In the genomic region with DNA sequence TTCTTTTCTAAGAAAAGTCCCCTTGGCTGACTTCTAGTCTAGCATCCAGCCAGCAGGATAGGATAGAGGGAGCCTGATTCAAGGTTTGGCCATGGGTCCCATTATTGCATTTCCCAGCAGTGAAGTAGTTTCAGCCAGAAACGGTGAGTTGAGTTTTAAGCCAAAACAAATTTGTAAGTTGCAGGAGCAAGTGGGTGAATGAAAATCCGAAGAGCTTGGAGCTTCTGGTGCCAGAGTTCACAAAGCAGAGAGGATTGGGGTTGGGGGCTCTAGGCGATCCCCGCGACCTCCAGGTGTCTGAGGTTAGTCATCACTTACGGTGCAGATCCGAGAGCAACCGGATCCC, we compare ENCODE assay signal across 10 mouse cellular contexts. TPM values are rescaled to one million over a fixed set of nuclear protein-coding genes. Genes with fewer than 3 reads are reported as not detected.
DNase-seq lines count a peak whose midpoint lies in the region; ATAC-seq lines count a peak whose summit lies in the region.
"Had no signal": no experiment of that assay in that cellular context is flagged by ENCODE, and none has a peak within 500 bp of the region (broad histone marks: within the 10 kb centered on the region; RNA-seq: fewer than 3 reads in every experiment).

No protein-coding gene starts in this region.

- intact Hi-C loops in heart, postnatal 25 days (cut with DNase I), result no loop called here

- peaks cover 12% of the 10 kb centered on the region for H3K4me1 ChIP-seq in heart, embryonic 16.5 days (ENCODE audit: control insufficient read depth, insufficient read depth, low read length)
- H3K4me1 ChIP-seq in embryonic facial prominence, embryonic 12.5 days, result peaks cover 15% of the 10 kb centered on the region
- peaks cover 10% of the 10 kb centered on the region for H3K4me1 ChIP-seq in hindbrain, embryonic 14.5 days (replicated peaks; ENCODE audit: control insufficient read depth, insufficient read depth, low read length)
- H3K4me1 ChIP-seq in midbrain, embryonic 16.5 days (ENCODE audit: control insufficient read depth, insufficient read depth, low read length), result peaks cover 19% of the 10 kb centered on the region

- DNase-seq in heart, postnatal 25 days (ENCODE audit: low spot score), result no peak
- DNase-seq in hindbrain, embryonic 14.5 days (ENCODE audit: low spot score), result no peak
- DNase-seq in layer of hippocampus, postnatal 14 days (ENCODE audit: low spot score in 2 of 2), result no peak
- DNase-seq in spleen, postnatal 10 days (ENCODE audit: low spot score in 2 of 2), result no peak
- no peak for DNase-seq in adrenal gland, postnatal 14 days

- H3K9me3 ChIP-seq in heart, embryonic 16.5 days (replicated peaks; ENCODE audit: control insufficient read depth, low read length), result peaks cover 4% of the 10 kb centered on the region
- no peaks in the 10 kb centered on the region for H3K9me3 ChIP-seq in embryonic facial prominence, embryonic 12.5 days
- peaks cover 14% of the 10 kb centered on the region for H3K9me3 ChIP-seq in hindbrain, embryonic 14.5 days (ENCODE audit: control insufficient read depth, low read length)
- peaks cover 4% of the 10 kb centered on the region for H3K9me3 ChIP-seq in midbrain, embryonic 16.5 days (replicated peaks; ENCODE audit: control insufficient read depth, low read length, poor library complexity, severe bottlenecking)

- H3K9ac ChIP-seq in heart, embryonic 16.5 days (ENCODE audit: low read length), result no peak overlapping the region
- peak overlapping the region; percentile 59 for H3K9ac ChIP-seq in embryonic facial prominence, embryonic 12.5 days
- peak overlapping the region; percentile 47; the same call in 1 of the 2 replicates for H3K9ac ChIP-seq in hindbrain, embryonic 14.5 days
- no peak overlapping the region for H3K9ac ChIP-seq in midbrain, embryonic 16.5 days (ENCODE audit: low read depth, low read length)

- no peak for ATAC-seq in heart, embryonic 16.5 days (replicated peaks; ENCODE audit: extremely low read depth, insufficient read depth, low FRiP score)
- ATAC-seq in embryonic facial prominence, embryonic 12.5 days (ENCODE audit: insufficient number of reproducible peaks, insufficient read depth, low FRiP score, low TSS enrichment), result no peak
- no peak for ATAC-seq in hindbrain, embryonic 14.5 days (ENCODE audit: low FRiP score)
- no peak for ATAC-seq in midbrain, embryonic 16.5 days

- WGBS in heart, embryonic 16.5 days, result 2% methylated on average over 8 of the region's 8 CpGs
- under 1% methylated on average over 8 of the region's 8 CpGs for WGBS in embryonic facial prominence, embryonic 12.5 days
- WGBS in hindbrain, embryonic 14.5 days, result 0% methylated on average over 8 of the region's 8 CpGs
- WGBS in midbrain, embryonic 16.5 days, result under 1% methylated on average over 8 of the region's 8 CpGs

- H3K36me3 ChIP-seq in heart, embryonic 16.5 days (ENCODE audit: control insufficient read depth, insufficient read depth), result no peaks in the 10 kb centered on the region
- H3K36me3 ChIP-seq in embryonic facial prominence, embryonic 12.5 days, result no peaks in the 10 kb centered on the region
- no peaks in the 10 kb centered on the region for H3K36me3 ChIP-seq in hindbrain, embryonic 14.5 days (replicated peaks; ENCODE audit: control insufficient read depth, insufficient read depth)
- no peaks in the 10 kb centered on the region for H3K36me3 ChIP-seq in midbrain, embryonic 16.5 days (ENCODE audit: control insufficient read depth, insufficient read depth, low read length)
- H3K36me3 ChIP-seq: G1E had no signal

- H3K27me3 ChIP-seq in heart, embryonic 16.5 days (ENCODE audit: control insufficient read depth, insufficient read depth, low read length), result peaks cover 69% of the 10 kb centered on the region
- H3K27me3 ChIP-seq in embryonic facial prominence, embryonic 12.5 days, result peaks cover 65% of the 10 kb centered on the region
- H3K27me3 ChIP-seq in hindbrain, embryonic 14.5 days (ENCODE audit: control insufficient read depth, insufficient read depth, low read length), result peaks cover 70% of the 10 kb centered on the region
- H3K27me3 ChIP-seq in midbrain, embryonic 16.5 days (ENCODE audit: control insufficient read depth, insufficient read depth, low read depth, low read length), result peaks cover 32% of the 10 kb centered on the region

- no peak overlapping the region for H3K27ac ChIP-seq in heart, embryonic 16.5 days (ENCODE audit: low read length)
- H3K27ac ChIP-seq in embryonic facial prominence, embryonic 12.5 days, result no peak overlapping the region
- no peak overlapping the region for H3K27ac ChIP-seq in hindbrain, embryonic 14.5 days
- no peak overlapping the region for H3K27ac ChIP-seq in midbrain, embryonic 16.5 days (ENCODE audit: low read length)
- H3K27ac ChIP-seq: macrophage had no signal

- peak overlapping the region; percentile 62 for H3K4me3 ChIP-seq in heart, embryonic 16.5 days (ENCODE audit: low read length)
- peak overlapping the region; percentile 48 for H3K4me3 ChIP-seq in embryonic facial prominence, embryonic 12.5 days
- H3K4me3 ChIP-seq in hindbrain, embryonic 14.5 days (replicated peaks; ENCODE audit: low read length), result peak overlapping the region; percentile 36
- H3K4me3 ChIP-seq in midbrain, embryonic 16.5 days (ENCODE audit: low read depth, low read length), result peak overlapping the region; percentile 40

- H3K4me2 ChIP-seq in heart, embryonic 16.5 days (ENCODE audit: low read depth, low read length), result peak overlapping the region; percentile 91
- peak overlapping the region; percentile 84 for H3K4me2 ChIP-seq in embryonic facial prominence, embryonic 12.5 days (replicated peaks)
- peak overlapping the region; percentile 62 for H3K4me2 ChIP-seq in hindbrain, embryonic 14.5 days (replicated peaks)
- peak overlapping the region; percentile 64; the same call in 1 of the 2 replicates for H3K4me2 ChIP-seq in midbrain, embryonic 16.5 days (ENCODE audit: low read length)

RNA-seq across cellular contexts. Expression of gene Lmx1a, which starts 1.1 kb away (rescaled TPM):
- polyA plus RNA-seq in heart, embryonic 16.5 days (2015; fragmentation: Nextera tagmentation; extraction: Ambion mirVana), result 0.06 TPM in 1 of 2 replicates, not detected in the other
- total RNA-seq in heart, postnatal 25 days (2021), result not detected
- 1.8 and 4.4 TPM in 2 replicates for polyA plus RNA-seq in embryonic facial prominence, embryonic 12.5 days (2016; fragmentation: Nextera tagmentation; extraction: Ambion mirVana)
- polyA plus RNA-seq in hindbrain, embryonic 14.5 days (2014; fragmentation: Nextera tagmentation; extraction: Ambion mirVana), result 3.3 and 4.7 TPM in 2 replicates
- polyA plus RNA-seq in midbrain, embryonic 16.5 days (2015; fragmentation: Nextera tagmentation; extraction: Ambion mirVana), result 5.9 and 8.4 TPM in 2 replicates
- 1 to 10 TPM in 1 of 2 experiments, under 1 TPM in 1; 0.31 to 1.3 TPM for total RNA-seq in layer of hippocampus, postnatal 14 days (2021)
- not detected in 2 replicates for total RNA-seq in adrenal gland, postnatal 14 days (2021)
- polyA plus RNA-seq: G1E, macrophage had no signal

Comparison
In these comparisons a context has a peak if more than half of its experiments do, and no peak if none do; other contexts are left out.
1. H3K9ac ChIP-seq: peak in embryonic facial prominence, embryonic 12.5 days (single experiment) and hindbrain, embryonic 14.5 days (single experiment); none in heart, embryonic 16.5 days (single experiment) and midbrain, embryonic 16.5 days (single experiment).
2. Peak in every context shown above with its lines, with median percentiles within 50 percentile points of each other: H3K4me2 ChIP-seq and H3K4me3 ChIP-seq.